Comparison of ENCODE assay signal across 28 mouse cellular contexts in the genomic region with DNA sequence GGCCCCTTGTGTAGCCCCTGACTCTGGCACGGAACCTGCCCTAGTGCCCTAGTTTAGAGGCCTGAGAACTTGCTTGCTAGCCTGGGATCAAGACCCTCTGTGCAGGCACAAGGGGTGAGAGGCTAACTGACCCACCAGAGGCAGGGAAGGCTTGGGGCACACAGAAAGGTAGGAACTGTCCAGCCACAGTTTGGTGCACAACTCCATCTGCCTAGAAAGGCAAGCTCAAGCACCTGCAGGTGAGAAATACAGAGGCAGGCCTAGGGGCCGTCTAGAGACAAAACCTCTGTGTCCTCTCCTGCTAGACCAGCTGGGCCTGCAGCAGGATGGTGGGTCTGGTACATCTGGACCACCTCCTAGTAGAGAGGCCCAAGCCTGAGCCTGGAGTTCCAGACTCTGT. TPM values are rescaled to one million over a fixed set of nuclear protein-coding genes. Genes with fewer than 3 reads are reported as not detected.
DNase-seq lines count a peak whose midpoint lies in the region; ATAC-seq lines count a peak whose summit lies in the region.
"Had no signal": no experiment of that assay in that cellular context is flagged by ENCODE, and none has a peak within 500 bp of the region (broad histone marks: within the 10 kb centered on the region; RNA-seq: fewer than 3 reads in every experiment).

No protein-coding gene starts in this region.

- H3K4me2 ChIP-seq in limb, embryonic 11.5 days (ENCODE audit: low read depth, severe bottlenecking) = no peak overlapping the region
- H3K4me2 ChIP-seq: embryonic facial prominence, embryonic 15.5 days; forebrain, embryonic 12.5 days; heart, embryonic 12.5 days; hindbrain, embryonic 14.5 days; kidney, embryonic 15.5 days; limb, embryonic 13.5 days; liver, embryonic 12.5 days; midbrain, embryonic 12.5 days had no signal

- H3K36me3 ChIP-seq in limb, embryonic 11.5 days (ENCODE audit: control insufficient read depth, insufficient read depth, low read length) = peaks cover 7% of the 10 kb centered on the region

- H3K4me1 ChIP-seq in limb, embryonic 11.5 days (ENCODE audit: control insufficient read depth, insufficient read depth, low read length) = no peaks in the 10 kb centered on the region
- H3K4me1 ChIP-seq: heart, embryonic 12.5 days had no signal

- H3K27ac ChIP-seq in limb, embryonic 11.5 days (replicated peaks; ENCODE audit: low read depth, low read length) = no peak overlapping the region
- H3K27ac ChIP-seq: embryonic facial prominence, embryonic 15.5 days; forebrain, embryonic 12.5 days; heart, adult 2 months; hindbrain, embryonic 14.5 days; kidney, embryonic 15.5 days; limb, embryonic 13.5 days; liver, embryonic 12.5 days; midbrain, embryonic 12.5 days had no signal

- no peak overlapping the region for H3K4me3 ChIP-seq in limb, embryonic 11.5 days (ENCODE audit: low read depth, low read length)
- H3K4me3 ChIP-seq: embryonic facial prominence, embryonic 15.5 days; forebrain, embryonic 12.5 days; heart, adult 2 months; heart, embryonic 12.5 days; kidney, embryonic 15.5 days; limb, embryonic 13.5 days; liver, embryonic 12.5 days; megakaryocyte, embryonic 14.5 days; midbrain, embryonic 12.5 days had no signal

- 76% methylated on average over 2 of the region's 2 CpGs for WGBS in limb, embryonic 11.5 days

- H3K27me3 ChIP-seq in limb, embryonic 11.5 days (ENCODE audit: control insufficient read depth, insufficient read depth, low read length) = no peaks in the 10 kb centered on the region
- H3K27me3 ChIP-seq: embryonic facial prominence, embryonic 15.5 days; forebrain, embryonic 12.5 days; heart, embryonic 12.5 days; kidney, embryonic 15.5 days; limb, embryonic 13.5 days; liver, embryonic 12.5 days; megakaryocyte, embryonic 14.5 days; midbrain, embryonic 12.5 days; Patski had no signal

- no peaks in the 10 kb centered on the region for H3K9me3 ChIP-seq in limb, embryonic 11.5 days (ENCODE audit: control insufficient read depth, low read length)
- H3K9me3 ChIP-seq: embryonic facial prominence, embryonic 15.5 days; forebrain, embryonic 12.5 days; heart, embryonic 12.5 days; kidney, embryonic 15.5 days; limb, embryonic 13.5 days; liver, embryonic 12.5 days; megakaryocyte, embryonic 14.5 days; midbrain, embryonic 12.5 days had no signal

- DNase-seq in heart, adult 11 months = peak; percentile 90
- DNase-seq in heart, postnatal 36 days = no peak
- peak; percentile 18 to 22 for DNase-seq in right cerebral cortex, postnatal 10 days (ENCODE audit: low spot score in 2 of 2)
- DNase-seq in right cerebral cortex, adult 18-20 months = no peak
- peak; percentile 17 for DNase-seq in limb, embryonic 11.5 days (ENCODE audit: low spot score)
- DNase-seq in liver = no peak
- DNase-seq in gastrocnemius, postnatal 14 days = no peak
- DNase-seq: adrenal gland, postnatal 25 days; forebrain, postnatal 0 days; gastrocnemius, postnatal 25 days; heart, adult 2 months; kidney, postnatal 25 days; liver, postnatal 0 days; retina, postnatal 1 day; spleen, adult 18-20 months; thymus, adult 2 months; thymus, postnatal 36 days had no signal

- intact Hi-C loops in heart, postnatal 36 days (cut with DNase I) = no loop called here
- intact Hi-C loops in gastrocnemius, postnatal 14 days (cut with DNase I; ENCODE audit: low total_unique reads) = no loop called here

- no peak for ATAC-seq in limb, embryonic 11.5 days (ENCODE audit: insufficient number of reproducible peaks, low FRiP score, low TSS enrichment, low read depth)
- ATAC-seq: forebrain, postnatal 0 days; liver, embryonic 12.5 days; liver, postnatal 0 days; Patski had no signal

- no peak overlapping the region for H3K9ac ChIP-seq in limb, embryonic 11.5 days (ENCODE audit: low read length)
- H3K9ac ChIP-seq: embryonic facial prominence, embryonic 15.5 days; forebrain, embryonic 12.5 days; forebrain, postnatal 0 days; heart, embryonic 12.5 days; hindbrain, embryonic 14.5 days; kidney, embryonic 15.5 days; limb, embryonic 13.5 days; liver, embryonic 12.5 days; liver, postnatal 0 days; midbrain, embryonic 12.5 days had no signal

RNA-seq across cellular contexts. Expression of gene Haus3, which starts 4.7 kb away (rescaled TPM):
- 1 to 10 TPM; 3.4 to 4.1 TPM for total RNA-seq in heart, postnatal 36 days (2021)
- 55.9 and 57.0 TPM in 2 replicates for polyA plus RNA-seq in limb, embryonic 11.5 days (2014; fragmentation: Nextera tagmentation; extraction: Ambion mirVana)
- 1 to 10 TPM; 3.4 to 3.8 TPM for total RNA-seq in gastrocnemius, postnatal 14 days (2021)

RNA-seq across cellular contexts. Expression of gene Poln, which starts 4.8 kb away (rescaled TPM):
- total RNA-seq in heart, postnatal 36 days (2021) = 1 to 10 TPM; 2.6 to 3.5 TPM
- polyA plus RNA-seq in limb, embryonic 11.5 days (2014; fragmentation: Nextera tagmentation; extraction: Ambion mirVana) = 0.62 and 0.81 TPM in 2 replicates
- total RNA-seq in gastrocnemius, postnatal 14 days (2021) = 1 to 10 TPM; 1.2 to 1.7 TPM
- total RNA-seq: hematopoietic stem cell, adult 5-6 weeks had no signal

RNA-seq across cellular contexts. Expression of gene Mxd4, which starts 13.5 kb away (rescaled TPM):
- 10 to 100 TPM; 73.8 to 84.6 TPM for total RNA-seq in heart, postnatal 36 days (2021)
- 27.8 and 28.3 TPM in 2 replicates for polyA plus RNA-seq in limb, embryonic 11.5 days (2014; fragmentation: Nextera tagmentation; extraction: Ambion mirVana)
- total RNA-seq in gastrocnemius, postnatal 14 days (2021) = 10 to 100 TPM; 46.3 to 56.6 TPM

Comparison
In these comparisons a context has a peak if more than half of its experiments do, and no peak if none do; other contexts are left out.
1. DNase-seq: peak in heart, adult 11 months (single experiment), right cerebral cortex, postnatal 10 days (2 of 2) and limb, embryonic 11.5 days (single experiment); none in heart, postnatal 36 days (0 of 2), right cerebral cortex, adult 18-20 months (single experiment), liver (single experiment) and gastrocnemius, postnatal 14 days (single experiment).